Mouse (Mus musculus) gastrocnemius, postnatal 36 days (tissue): ENCODE measurements at regions not wholly inside any gene's neighbourhood (a gene's known extent, or its start where the extent isn't known, plus 50 kb on each side); places are given as distances from the start of the nearest gene placed in this dataset.

Experiments
- DNase-seq, 2 experiments: peaks; one replicate each; pipeline ENCODE4 v3.0.0; 2022
- intact Hi-C: fragments of 180-260 bp; cut with DNase I; formaldehyde crosslinking; loops from one replicate; pipeline ENCODE4 v1.15.1; 2025

DNA sequence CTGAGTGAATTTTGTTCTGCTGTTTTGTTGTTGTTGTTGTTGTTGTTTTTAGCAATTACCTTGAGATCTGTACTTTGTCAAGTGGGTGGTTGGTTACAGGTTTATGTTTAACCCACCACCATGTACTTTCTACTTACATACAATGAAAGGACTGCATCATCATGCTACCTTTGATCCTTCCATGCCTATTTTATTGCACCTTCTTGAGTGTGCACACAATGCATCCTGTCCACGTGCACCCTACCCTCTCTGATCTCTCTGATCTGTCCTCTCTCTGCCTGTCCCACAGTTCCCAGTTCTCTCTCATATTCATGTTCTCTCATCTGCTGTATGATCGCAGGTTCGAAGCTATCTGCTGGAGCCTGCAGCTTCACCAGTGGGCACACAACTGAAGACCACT, 59.9 kb upstream of the Gas1 start:
- no peak for DNase-seq
- intact Hi-C loops = no loop called here

GRCm38 (mm10) chr13:60242447-60243109, 65.4 kb upstream of the Gas1 start:
- peak in 1 of 2 experiments; percentile 42 for DNase-seq
- intact Hi-C loops = no loop called here

DNA sequence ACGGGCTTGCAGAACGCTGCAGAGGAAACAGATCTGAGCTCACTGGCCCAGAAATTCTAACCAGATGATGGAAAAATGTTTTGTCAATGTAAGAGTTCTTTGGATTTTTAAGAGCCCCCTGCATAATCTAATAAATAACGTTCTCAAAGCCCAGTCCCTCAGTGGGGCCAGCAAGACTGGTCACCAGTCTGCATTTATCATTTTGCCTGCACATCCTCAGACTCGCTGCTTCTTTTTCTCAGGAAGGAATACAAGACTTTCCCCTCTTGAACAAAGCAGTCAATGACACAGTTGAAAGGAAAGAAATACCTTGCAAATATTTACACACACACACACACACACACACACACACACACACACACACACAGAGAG, 65.9 kb upstream of the Gas1 start:
- intact Hi-C loops = no loop called here
- DNase-seq = no peak

GRCm38 (mm10) chr13:60255162-60255561, 78.0 kb upstream of the Gas1 start:
- intact Hi-C loops = no loop called here
- DNase-seq = no peak

DNA sequence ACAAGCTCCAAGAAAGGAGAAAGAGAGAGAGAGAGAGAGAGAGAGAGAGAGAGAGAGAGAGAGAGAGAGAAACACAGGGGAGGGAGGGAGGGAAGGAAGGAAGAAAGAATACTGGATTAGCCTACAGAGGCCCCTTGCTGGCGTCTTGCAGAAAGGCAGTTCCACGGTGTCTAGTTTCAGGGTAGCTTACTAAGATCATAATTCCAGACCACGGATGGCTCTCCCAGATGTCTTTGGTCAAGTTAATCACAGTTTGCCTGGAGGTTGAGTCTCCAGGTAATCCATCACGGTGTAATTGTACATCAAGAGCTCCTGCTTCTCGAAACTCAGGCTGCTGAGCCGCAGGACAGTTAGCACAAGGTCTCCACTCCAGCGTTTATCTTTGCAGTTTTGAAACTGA, 78.5 kb upstream of the Gas1 start:
- DNase-seq = no peak
- intact Hi-C loops = no loop called here

- intact Hi-C loops = no loop called here
- DNase-seq = no peak
These were observed 79.8 kb upstream of the Gas1 start for GRCm38 (mm10) chr13:60256997-60257396.

- intact Hi-C loops = no loop called here
- DNase-seq = no peak
These were observed 80.7 kb upstream of the Gas1 start for GRCm38 (mm10) chr13:60257878-60258277.

GRCm38 (mm10) chr13:60262449-60263028, 85.4 kb upstream of the Gas1 start:
- intact Hi-C loops = no loop called here
- no peak for DNase-seq

DNA sequence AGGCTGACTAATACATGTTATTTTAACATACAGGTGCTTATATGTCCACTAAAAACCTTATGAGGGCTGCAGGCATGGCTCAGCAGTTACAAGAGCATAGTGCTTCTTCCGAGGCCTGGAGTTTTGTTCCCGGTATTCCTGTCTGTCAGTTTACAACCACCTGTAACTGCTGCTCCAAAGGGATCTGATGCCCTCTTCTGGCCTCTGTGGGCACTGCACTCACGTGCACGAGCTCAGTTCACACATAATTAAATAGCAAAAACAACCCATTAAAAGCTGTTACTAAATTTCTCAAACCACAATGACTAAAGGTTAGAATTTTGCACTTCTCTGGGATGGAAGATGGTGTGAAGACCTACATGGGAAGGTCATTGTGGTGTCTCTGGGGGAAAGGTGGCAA, 87.3 kb upstream of the Gas1 start:
- intact Hi-C loops = no loop called here
- no peak for DNase-seq

GRCm38 (mm10) chr13:60267557-60267956, 90.4 kb upstream of the Gas1 start:
- intact Hi-C loops = no loop called here
- DNase-seq = peak in 1 of 2 experiments; percentile 14

DNA sequence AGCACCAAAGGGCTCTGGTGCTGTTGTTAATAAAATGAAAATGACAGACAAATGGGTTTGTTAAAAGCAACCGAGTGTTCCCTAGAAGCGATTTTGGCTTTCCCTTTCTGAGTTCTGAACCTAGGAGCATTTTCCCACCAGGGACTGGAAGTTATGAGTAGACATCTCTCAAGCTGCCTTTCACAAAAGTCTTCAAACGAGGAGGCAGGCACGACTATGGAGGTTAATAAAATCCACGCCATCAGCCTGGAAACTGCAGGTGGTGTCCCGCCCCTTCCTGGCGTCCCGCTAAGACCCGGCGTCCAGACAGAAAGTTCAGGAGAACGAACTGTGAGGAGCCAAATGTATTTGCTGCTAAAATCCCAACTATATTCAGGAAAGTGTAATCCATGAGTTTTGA, 91.1 kb upstream of the Gas1 start:
- intact Hi-C loops = no loop called here
- no peak for DNase-seq

GRCm38 (mm10) chr13:60269406-60269841, 92.3 kb upstream of the Gas1 start:
- intact Hi-C loops = no loop called here
- no peak for DNase-seq

DNA sequence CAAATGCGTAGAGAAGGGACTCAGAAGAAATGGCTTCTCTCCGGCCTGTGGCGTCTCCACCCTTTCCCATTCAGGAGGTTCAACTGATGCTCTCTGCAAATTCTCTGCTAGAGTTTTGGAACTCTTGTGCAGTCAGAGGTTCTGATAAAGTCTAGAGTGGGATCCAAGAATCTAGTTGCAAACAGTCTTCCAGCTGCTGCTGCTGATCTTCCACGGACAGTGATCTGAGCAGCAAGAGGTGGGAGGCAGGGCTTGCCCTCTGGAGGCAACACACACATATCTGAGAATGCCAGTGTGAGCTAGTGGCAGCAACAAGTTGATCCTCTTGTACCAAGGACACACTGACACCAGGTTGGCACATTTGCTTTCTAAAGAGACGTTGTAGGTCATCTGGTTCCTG, 93.4 kb upstream of the Gas1 start:
- intact Hi-C loops = no loop called here
- DNase-seq = no peak

DNA sequence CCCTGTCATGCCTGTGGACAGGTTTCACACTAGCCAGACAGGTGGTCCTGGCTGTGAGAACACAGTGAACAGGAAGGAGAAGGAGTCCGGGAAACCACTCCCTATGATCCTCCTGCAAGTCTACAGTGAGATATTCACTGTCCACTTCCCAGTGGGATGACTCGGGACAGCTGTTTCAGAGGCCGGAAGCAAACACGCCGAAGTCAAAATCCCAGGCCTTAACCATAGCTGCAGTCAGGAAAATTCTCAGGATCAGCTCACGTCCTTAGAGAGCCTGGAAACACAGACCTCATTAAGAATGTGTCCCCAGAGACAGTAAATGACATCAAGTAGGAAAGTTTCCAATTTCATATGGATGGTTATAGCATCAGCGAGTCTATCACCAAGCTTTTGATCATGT, 96.2 kb upstream of the Gas1 start:
- intact Hi-C loops = no loop called here
- no peak for DNase-seq

GRCm38 (mm10) chr13:60282543-60283251, 105.5 kb upstream of the Gas1 start:
- intact Hi-C loops = no loop called here
- DNase-seq = no peak

DNA sequence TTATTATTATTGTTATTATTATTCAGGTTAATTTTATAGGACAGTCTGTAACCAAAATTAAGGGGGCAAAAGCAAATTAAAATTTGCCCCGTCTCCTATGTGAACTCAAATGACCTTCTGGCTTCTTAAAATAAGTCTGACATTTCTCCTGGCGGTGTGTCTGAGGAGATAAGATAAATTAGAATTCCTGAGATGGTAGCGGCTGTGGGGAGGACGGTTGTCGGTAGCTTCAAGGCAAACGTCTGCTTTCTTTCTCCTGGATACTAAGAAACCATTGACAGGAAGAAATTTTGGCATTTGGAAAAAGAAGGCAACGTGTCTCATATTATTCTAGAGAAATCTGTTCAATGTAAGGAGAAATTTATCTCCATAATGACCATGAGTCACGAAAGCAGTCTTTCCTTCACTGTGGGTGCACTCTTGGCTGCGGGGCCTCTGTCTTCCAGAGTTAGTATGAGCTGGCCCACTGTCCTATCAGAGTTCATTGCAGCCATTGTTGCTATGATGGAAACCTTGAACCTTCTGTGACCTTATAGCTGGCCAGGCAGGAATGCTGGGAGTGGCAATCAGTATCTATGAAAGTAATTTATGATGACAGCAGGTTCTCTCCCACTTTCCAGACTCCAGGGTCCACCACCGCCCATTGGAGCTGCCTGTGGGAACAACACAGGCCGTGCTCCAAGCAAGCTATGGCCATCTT, 109.5 kb upstream of the Gas1 start:
- DNase-seq = peak in 1 of 2 experiments; percentile 22
- intact Hi-C loops = no loop called here

DNA sequence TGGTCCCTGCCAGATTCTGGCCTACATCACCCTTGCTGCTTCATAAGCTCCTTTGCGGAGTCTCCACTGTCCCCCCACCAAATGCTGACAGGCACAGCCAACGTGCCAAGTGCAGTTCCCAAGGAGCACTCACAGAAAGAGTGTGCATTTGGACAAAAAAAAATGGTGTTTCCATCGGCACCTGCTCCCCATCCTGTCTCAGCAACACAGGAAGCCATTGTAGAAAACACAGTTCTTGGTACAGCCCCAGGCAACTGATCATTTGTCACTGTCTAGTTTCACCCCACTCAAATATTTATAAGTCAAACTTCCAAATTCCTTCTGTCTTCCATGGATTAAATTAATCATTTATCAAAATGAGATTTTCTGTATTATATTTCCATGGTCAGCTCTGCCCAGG, 112.5 kb upstream of the Gas1 start:
- no peak for DNase-seq
- intact Hi-C loops = no loop called here

GRCm38 (mm10) chr13:60290820-60291219, 113.7 kb upstream of the Gas1 start:
- intact Hi-C loops = no loop called here
- DNase-seq = no peak

DNA sequence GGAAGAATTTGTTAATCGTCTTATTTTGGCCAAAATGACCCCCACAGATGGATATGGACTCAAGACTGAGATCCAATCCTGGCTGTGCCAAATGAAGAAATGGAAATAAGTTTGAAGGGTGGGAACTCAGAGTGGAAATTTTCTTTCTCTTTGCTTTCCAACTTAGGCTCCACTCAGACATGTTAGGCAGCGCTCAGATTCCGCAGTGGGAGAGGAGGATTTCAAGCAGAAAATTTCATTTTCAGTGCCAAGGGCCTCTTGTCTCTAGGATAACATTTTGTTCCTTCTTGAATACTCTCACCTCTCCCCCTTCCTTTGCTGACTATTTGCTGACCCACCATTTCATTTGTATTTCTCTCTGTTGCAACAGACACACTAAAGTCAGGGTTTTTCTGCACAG, 114.2 kb upstream of the Gas1 start:
- no peak for DNase-seq
- intact Hi-C loops = no loop called here

- intact Hi-C loops = no loop called here
- no peak for DNase-seq
These were observed 119.2 kb upstream of the Gas1 start for GRCm38 (mm10) chr13:60296201-60296895.

DNA sequence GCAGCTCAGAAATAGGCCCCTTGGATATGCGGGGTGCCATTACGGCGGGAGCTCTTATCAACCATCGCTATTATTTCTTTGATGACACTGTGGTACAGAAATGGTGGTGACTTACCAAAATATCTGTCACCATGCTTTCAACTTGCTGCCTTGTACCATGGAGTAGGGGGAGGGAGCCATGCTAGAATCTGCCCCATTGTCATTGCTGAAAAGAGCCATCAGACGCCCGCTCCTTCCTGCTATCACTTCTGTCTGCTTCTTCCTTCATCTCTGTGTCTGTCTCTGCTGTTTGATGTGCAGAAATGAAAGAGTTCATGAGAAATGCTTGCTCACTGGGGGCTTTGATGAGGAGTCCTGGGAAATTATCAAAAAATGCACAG, 119.7 kb upstream of the Gas1 start:
- no peak for DNase-seq
- intact Hi-C loops = no loop called here
